In genomic region chr10:71479700-71480325, GRCm38 (mm10) we compare ENCODE assay signal across 9 mouse cellular contexts.
DNase-seq lines count a peak whose midpoint lies in the region; ATAC-seq and TF ChIP-seq lines count a peak whose summit lies in the region.
"Had no signal": no experiment of that assay in that cellular context is flagged by ENCODE, and none has a peak within 500 bp of the region (broad histone marks: within the 10 kb centered on the region; RNA-seq: fewer than 3 reads in every experiment).

No protein-coding gene starts in this region.

- intact Hi-C loops in heart, postnatal 14 days (cut with DNase I), result no loop called here

- peak; percentile 74; the same call in 1 of the 2 replicates for TF ChIP-seq CTCF in small intestine, adult 2 months (IDR thresholded peaks at IDR 0.05; ENCODE audit: extremely low read depth, insufficient read length, insufficient replicate concordance, low read depth, low read length)

- no peak for ATAC-seq in cerebellum, adult (ENCODE audit: insufficient number of reproducible peaks, low FRiP score, low TSS enrichment)

- no peaks in the 10 kb centered on the region for H3K36me3 ChIP-seq in embryonic facial prominence, embryonic 10.5 days (replicated peaks)
- H3K36me3 ChIP-seq in small intestine, adult 2 months (ENCODE audit: control insufficient read depth, insufficient read depth, low read length), result no peaks in the 10 kb centered on the region

- no peaks in the 10 kb centered on the region for H3K4me1 ChIP-seq in embryonic facial prominence, embryonic 10.5 days
- H3K4me1 ChIP-seq in small intestine, adult 2 months (ENCODE audit: control insufficient read depth, insufficient read depth, insufficient read length, low read length), result no peaks in the 10 kb centered on the region
- H3K4me1 ChIP-seq: megakaryocyte, embryonic 14.5 days had no signal

- no peak overlapping the region for H3K27ac ChIP-seq in embryonic facial prominence, embryonic 10.5 days (replicated peaks)
- H3K27ac ChIP-seq in small intestine, adult 2 months (ENCODE audit: insufficient read depth, low read depth, low read length), result no peak overlapping the region

- WGBS in embryonic facial prominence, embryonic 10.5 days, result 10% methylated on average over 8 of the region's 8 CpGs
- WGBS in small intestine, adult 2 months, result 12% methylated on average over 8 of the region's 8 CpGs

- H3K9me3 ChIP-seq in embryonic facial prominence, embryonic 10.5 days, result no peaks in the 10 kb centered on the region

- no peak overlapping the region for H3K4me3 ChIP-seq in embryonic facial prominence, embryonic 10.5 days
- H3K4me3 ChIP-seq in small intestine, adult 2 months (ENCODE audit: low read depth, low read length), result no peak overlapping the region
- H3K4me3 ChIP-seq: megakaryocyte, embryonic 14.5 days had no signal

- peak; percentile 49 for DNase-seq in cerebellum, adult 11 months
- DNase-seq in adrenal gland, postnatal 14 days, result peak; percentile 77
- DNase-seq in embryonic facial prominence, embryonic 10.5 days (ENCODE audit: low spot score), result peak; percentile 83
- peak; percentile 59 to 79 for DNase-seq in heart, postnatal 14 days
- peak; percentile 46 to 84 for DNase-seq in layer of hippocampus, adult 8-10 months (ENCODE audit: low spot score in 2 of 2)
- peak; percentile 76 for DNase-seq in lung, postnatal 14 days

- no peak for TF ChIP-seq POLR2A in small intestine, adult 2 months (IDR thresholded peaks at IDR 0.05; ENCODE audit: low read depth, low read length)

- H3K27me3 ChIP-seq in embryonic facial prominence, embryonic 10.5 days (replicated peaks; ENCODE audit: low read depth, poor library complexity, severe bottlenecking), result no peaks in the 10 kb centered on the region
- H3K27me3 ChIP-seq in small intestine, adult 2 months (ENCODE audit: control insufficient read depth, insufficient read depth, low read length), result no peaks in the 10 kb centered on the region
- H3K27me3 ChIP-seq: megakaryocyte, embryonic 14.5 days had no signal
